ENCODE assay signal across 16 mouse cellular contexts in the genomic region with DNA sequence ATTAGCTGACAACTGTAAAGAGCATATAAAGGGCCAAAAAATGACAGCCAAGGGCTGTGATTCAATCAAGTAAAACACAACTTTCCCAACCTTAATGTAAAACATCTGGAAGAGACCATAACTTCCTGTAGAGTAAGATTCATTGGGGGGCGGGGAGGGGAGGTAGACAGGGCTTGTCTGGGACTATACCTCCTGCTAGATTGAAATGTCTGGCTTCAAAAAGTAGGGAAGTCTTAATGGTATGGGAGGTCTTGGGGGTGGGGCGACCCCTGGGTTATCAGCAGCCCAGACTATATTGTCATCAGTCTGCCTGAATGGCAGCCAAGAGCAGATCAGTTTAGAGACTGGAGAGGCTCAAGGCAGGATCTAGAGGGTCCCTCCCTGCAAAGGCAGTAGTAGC.
DNase-seq lines count a peak whose midpoint lies in the region; ATAC-seq and TF ChIP-seq lines count a peak whose summit lies in the region.
"Had no signal": no experiment of that assay in that cellular context is flagged by ENCODE, and none has a peak within 500 bp of the region (broad histone marks: within the 10 kb centered on the region; RNA-seq: fewer than 3 reads in every experiment).

No protein-coding gene starts in this region.

- ATAC-seq in lung, embryonic 14.5 days (ENCODE audit: insufficient read depth) = peak; percentile 23; the same call in 1 of the 2 replicates
- peak; percentile 37; the same call in 1 of the 2 replicates for ATAC-seq in stomach, embryonic 14.5 days (ENCODE audit: insufficient number of reproducible peaks, insufficient read depth, low FRiP score, low read depth)
- ATAC-seq in granulocyte monocyte progenitor cell, adult 5-6 weeks (replicated peaks; ENCODE audit: poor library complexity, severe bottlenecking) = no peak

- H3K27me3 ChIP-seq in lung, embryonic 14.5 days (ENCODE audit: insufficient read depth, low read length) = no peaks in the 10 kb centered on the region
- no peaks in the 10 kb centered on the region for H3K27me3 ChIP-seq in stomach, embryonic 14.5 days (ENCODE audit: control insufficient read depth, insufficient read depth, low read length)
- H3K27me3 ChIP-seq: hindbrain, embryonic 15.5 days; midbrain, embryonic 12.5 days had no signal

- peaks cover 29% of the 10 kb centered on the region for H3K36me3 ChIP-seq in lung, embryonic 14.5 days (ENCODE audit: insufficient read depth)
- H3K36me3 ChIP-seq in stomach, embryonic 14.5 days (ENCODE audit: control insufficient read depth, insufficient read depth, low read length) = peaks cover 10% of the 10 kb centered on the region; the same call in 1 of the 2 replicates
- H3K36me3 ChIP-seq: hindbrain, embryonic 15.5 days had no signal

- no peak overlapping the region for H3K9ac ChIP-seq in lung, embryonic 14.5 days
- no peak overlapping the region for H3K9ac ChIP-seq in stomach, embryonic 14.5 days (replicated peaks; ENCODE audit: low read depth, low read length)
- H3K9ac ChIP-seq: hindbrain, embryonic 15.5 days; midbrain, embryonic 12.5 days had no signal

- no peak overlapping the region for H3K4me2 ChIP-seq in lung, embryonic 14.5 days
- H3K4me2 ChIP-seq in stomach, embryonic 14.5 days (replicated peaks; ENCODE audit: low read depth, low read length) = no peak overlapping the region
- H3K4me2 ChIP-seq: hindbrain, embryonic 15.5 days; midbrain, embryonic 12.5 days had no signal

- H3K4me3 ChIP-seq in lung, embryonic 14.5 days (ENCODE audit: low read depth, low read length) = no peak overlapping the region
- no peak overlapping the region for H3K4me3 ChIP-seq in embryonic fibroblast, embryonic 13.5 days (ENCODE audit: insufficient read depth, low read length)
- H3K4me3 ChIP-seq in stomach, embryonic 14.5 days (ENCODE audit: low read depth, low read length) = no peak overlapping the region
- H3K4me3 ChIP-seq: hindbrain, embryonic 15.5 days; midbrain, embryonic 12.5 days; myocyte had no signal

- WGBS in lung, embryonic 14.5 days = 57% methylated on average over 2 of the region's 2 CpGs
- WGBS in stomach, embryonic 14.5 days = 58% methylated on average over 2 of the region's 2 CpGs

- TF ChIP-seq CTCF in lung, embryonic 14.5 days (IDR thresholded peaks at IDR 0.05; ENCODE audit: low read depth) = no peak
- TF ChIP-seq CTCF in embryonic fibroblast, embryonic 13.5 days (IDR thresholded peaks at IDR 0.05; ENCODE audit: borderline replicate concordance, insufficient read depth, low read length) = no peak

- no peak for TF ChIP-seq POLR2A in embryonic fibroblast, embryonic 13.5 days (IDR thresholded peaks at IDR 0.05; ENCODE audit: low read depth, low read length)

- peak overlapping the region; percentile 18; the same call in 1 of the 2 replicates for H3K27ac ChIP-seq in lung, embryonic 14.5 days (ENCODE audit: low read depth)
- H3K27ac ChIP-seq in embryonic fibroblast, embryonic 13.5 days (ENCODE audit: insufficient read depth, low read length) = peak overlapping the region; percentile 90
- no peak overlapping the region for H3K27ac ChIP-seq in stomach, embryonic 14.5 days (ENCODE audit: low read length)
- H3K27ac ChIP-seq: hindbrain, embryonic 15.5 days; midbrain, embryonic 12.5 days had no signal

- H3K9me3 ChIP-seq in lung, embryonic 14.5 days (ENCODE audit: low read depth, low read length) = peaks cover 7% of the 10 kb centered on the region; the same call in 1 of the 2 replicates
- no peaks in the 10 kb centered on the region; the same call in 1 of the 2 replicates for H3K9me3 ChIP-seq in stomach, embryonic 14.5 days (ENCODE audit: control insufficient read depth, low read depth, low read length)
- H3K9me3 ChIP-seq: hindbrain, embryonic 15.5 days had no signal

- peak; percentile 64 for DNase-seq in embryo, embryonic 10.5 days (ENCODE audit: low spot score)
- no peak for DNase-seq in embryo, embryonic 10 days (ENCODE audit: low spot score)
- peak; percentile 46 for DNase-seq in lung, embryonic 14.5 days
- no peak for DNase-seq in lung, postnatal 36 days
- DNase-seq in adipocyte (ENCODE audit: low spot score) = no peak
- DNase-seq: cerebellum, postnatal 36 days; gastrocnemius, postnatal 36 days; kidney, adult 11 months; spleen, adult 18-20 months; thymus, postnatal 36 days had no signal

- peaks cover 37% of the 10 kb centered on the region for H3K4me1 ChIP-seq in lung, embryonic 14.5 days (ENCODE audit: insufficient read depth)
- peaks cover 23% of the 10 kb centered on the region for H3K4me1 ChIP-seq in embryonic fibroblast, embryonic 13.5 days (ENCODE audit: control insufficient read depth, insufficient read depth, low read length)
- H3K4me1 ChIP-seq in stomach, embryonic 14.5 days (ENCODE audit: control insufficient read depth, insufficient read depth, low read length) = peaks cover 43% of the 10 kb centered on the region

Comparison
In these comparisons a context has a peak if more than half of its experiments do, and no peak if none do; other contexts are left out.
1. DNase-seq: peak in embryo, embryonic 10.5 days (single experiment) and lung, embryonic 14.5 days (single experiment); none in embryo, embryonic 10 days (single experiment), lung, postnatal 36 days (single experiment) and adipocyte (single experiment).